Mouse (Mus musculus) cerebellum, postnatal 10 days (tissue): ENCODE results near the gene Hibadh.

Source experiments
- DNase-seq, 2 experiments: peaks; one replicate each; pipeline ENCODE4 v3.0.0; 2021; ENCODE audit warnings: mixed read lengths in 2 of 2

The Hibadh gene

GRCm38 (mm10) chr6:52565210-52565609 lies 75.0 kb downstream of the Hibadh start:
- DNase-seq, result no peak

- DNase-seq, result no peak
These were observed 77.2 kb downstream of the Hibadh start for GRCm38 (mm10) chr6:52562994-52563393.

GRCm38 (mm10) chr6:52559041-52559440 lies 81.1 kb downstream of the Hibadh start:
- DNase-seq, result no peak

- DNase-seq, result peak; percentile 51 to 67
These were observed 95.8 kb downstream of the Hibadh start for GRCm38 (mm10) chr6:52544376-52544775.

GRCm38 (mm10) chr6:52542464-52542863 lies 97.7 kb downstream of the Hibadh start:
- no peak for DNase-seq

GRCm38 (mm10) chr6:52539911-52540310 lies 100.3 kb downstream of the Hibadh start:
- no peak for DNase-seq

GRCm38 (mm10) chr6:52535072-52535704 lies 105.0 kb downstream of the Hibadh start:
- DNase-seq, result peak; percentile 42 to 52

- DNase-seq, result peak; percentile 67 to 82
These were observed 108.1 kb downstream of the Hibadh start for GRCm38 (mm10) chr6:52532144-52532492.

- no peak for DNase-seq
These were observed 108.6 kb downstream of the Hibadh start for GRCm38 (mm10) chr6:52531366-52532143.

GRCm38 (mm10) chr6:52530861-52531260 lies 109.3 kb downstream of the Hibadh start:
- no peak for DNase-seq

- DNase-seq, result no peak
These were observed 116.0 kb downstream of the Hibadh start for GRCm38 (mm10) chr6:52524226-52524625.

- DNase-seq, result no peak
These were observed 121.5 kb downstream of the Hibadh start for GRCm38 (mm10) chr6:52518704-52519103.

GRCm38 (mm10) chr6:52517272-52517671 lies 122.9 kb downstream of the Hibadh start:
- DNase-seq, result no peak

- no peak for DNase-seq
These were observed 126.2 kb downstream of the Hibadh start for GRCm38 (mm10) chr6:52513876-52514405.

GRCm38 (mm10) chr6:52508789-52509188 lies 131.4 kb downstream of the Hibadh start:
- DNase-seq, result no peak

GRCm38 (mm10) chr6:52507946-52508345 lies 132.2 kb downstream of the Hibadh start:
- DNase-seq, result no peak

GRCm38 (mm10) chr6:52507171-52507570 lies 133.0 kb downstream of the Hibadh start:
- peak; percentile 43 to 47 for DNase-seq

- peak in 1 of 2 experiments; percentile 13 for DNase-seq
These were observed 134.1 kb downstream of the Hibadh start for GRCm38 (mm10) chr6:52505777-52506755.

GRCm38 (mm10) chr6:52504676-52505460 lies 135.3 kb downstream of the Hibadh start:
- peak; percentile 85 to 87 for DNase-seq

GRCm38 (mm10) chr6:52502986-52503385 lies 137.2 kb downstream of the Hibadh start:
- DNase-seq, result no peak

- DNase-seq, result no peak
These were observed 138.7 kb downstream of the Hibadh start for GRCm38 (mm10) chr6:52501479-52501878.
